Mouse (Mus musculus) MEL (cell line): ENCODE results near the gene Slc25a19. TPM values are rescaled to one million over a fixed set of nuclear protein-coding genes. Genes with fewer than 3 reads are reported as not detected.

Experiments used
- DNase-seq: peaks from one replicate; pipeline ENCODE4 v3.0.0; 2011; ENCODE audit warnings: low read depth, low spot score
- H3K27ac ChIP-seq: 2 replicates; pipeline ENCODE4 v1.5.1; 2012; ENCODE audit warnings: low read depth, mild to moderate bottlenecking, control low read depth, low read length, moderate library complexity; ENCODE audit not compliant: control insufficient read depth
- H3K27me3 ChIP-seq, 2 experiments: fragments of 150-350 bp in 1 of 2; sonication (generic) in 1 of 2; 2 replicates each; pipeline ENCODE4 v1.6.1; 2012; ENCODE audit warnings: low read length in 2 of 2, mild to moderate bottlenecking in 2 of 2, improper control_type of control experiment in 1 of 2, moderate library complexity in 1 of 2; ENCODE audit not compliant: insufficient read depth in 2 of 2, control insufficient read depth in 1 of 2
- H3K36me3 ChIP-seq, 2 experiments: 2 replicates each; pipeline ENCODE4 v1.6.1; 2012 to 2014; ENCODE audit warnings: low read length in 2 of 2, improper control_type of control experiment in 1 of 2, inconsistent platforms in 1 of 2, mild to moderate bottlenecking in 1 of 2; ENCODE audit not compliant: insufficient read depth in 2 of 2, control insufficient read depth in 1 of 2
- H3K4me1 ChIP-seq, 2 experiments: fragments of 150-350 bp in 1 of 2; sonication (generic) in 1 of 2; 2 replicates each; pipeline ENCODE4 v1.6.1; 2012; ENCODE audit warnings: low read length in 2 of 2, improper control_type of control experiment in 1 of 2, mild to moderate bottlenecking in 1 of 2; ENCODE audit not compliant: insufficient read depth in 2 of 2, control insufficient read depth in 1 of 2
- H3K4me3 ChIP-seq, 2 experiments: fragments of 150-350 bp in 1 of 2; sonication (generic) in 1 of 2; 2 replicates each; pipeline ENCODE4 v1.5.1; 2012; ENCODE audit warnings: low read depth in 2 of 2, low read length in 2 of 2, mild to moderate bottlenecking in 2 of 2, moderate library complexity in 2 of 2, control low read depth in 1 of 2, improper control_type of control experiment in 1 of 2; ENCODE audit not compliant: control insufficient read depth in 1 of 2, insufficient read depth in 1 of 2
- H3K79me2 ChIP-seq: 2 replicates; pipeline ENCODE4 v1.6.1; 2012; ENCODE audit warnings: mild to moderate bottlenecking, low read length, moderate library complexity; ENCODE audit not compliant: control insufficient read depth, poor library complexity, insufficient read depth
- H3K9ac ChIP-seq: 2 replicates; pipeline ENCODE4 v1.6.1; 2012; ENCODE audit warnings: low read depth, mild to moderate bottlenecking, control low read depth, low read length, moderate library complexity; ENCODE audit not compliant: control insufficient read depth, poor library complexity, severe bottlenecking
- H3K9me3 ChIP-seq: fragments of 150-350 bp; sonication (generic); replicated peaks from 2 replicates; pipeline ENCODE4 v1.6.1; 2012; ENCODE audit warnings: mild to moderate bottlenecking, low read length, improper control_type of control experiment, moderate library complexity; ENCODE audit not compliant: insufficient read depth
- BHLHE40 ChIP-seq: IDR thresholded peaks from 2 replicates; pipeline ENCODE4 v1.6.1; 2012; ENCODE audit warnings: low read depth, mild to moderate bottlenecking, inconsistent platforms, low read length, improper control_type of control experiment, borderline replicate concordance
- CHD1 ChIP-seq: IDR thresholded peaks from 2 replicates; pipeline ENCODE4 v1.6.1; 2012; ENCODE audit warnings: low read depth, mild to moderate bottlenecking, inconsistent platforms, low read length, improper control_type of control experiment
- CTCF ChIP-seq, 3 experiments: IDR thresholded peaks in 2 of 3; conservative IDR thresholded peaks in 1 of 3; 2 replicates each; pipeline ENCODE4 v1.5.1; 2011 to 2012; ENCODE audit warnings: low read length in 3 of 3, low read depth in 2 of 3, mild to moderate bottlenecking in 2 of 3, improper control_type of control experiment in 1 of 3, inconsistent platforms in 1 of 3, mixed read lengths in 1 of 3, moderate library complexity in 1 of 3; ENCODE audit not compliant: control insufficient read depth in 1 of 3, insufficient read depth in 1 of 3, poor library complexity in 1 of 3, severe bottlenecking in 1 of 3
- E2F4 ChIP-seq: IDR thresholded peaks from 2 replicates; pipeline ENCODE4 v1.6.1; 2011; ENCODE audit warnings: low read depth, low read length, improper control_type of control experiment, borderline replicate concordance
- ELF1 ChIP-seq: IDR thresholded peaks from 2 replicates; pipeline ENCODE4 v1.6.1; 2014; ENCODE audit warnings: low read depth, mild to moderate bottlenecking, inconsistent platforms, low read length, improper control_type of control experiment, moderate library complexity
- ETS1 ChIP-seq: IDR thresholded peaks from 2 replicates; pipeline ENCODE4 v1.6.1; 2012; ENCODE audit warnings: low read depth, mild to moderate bottlenecking, inconsistent platforms, low read length, improper control_type of control experiment, moderate library complexity
- GABPA ChIP-seq: IDR thresholded peaks from 2 replicates; pipeline ENCODE4 v1.6.1; 2012; ENCODE audit warnings: low read depth, mild to moderate bottlenecking, inconsistent platforms, low read length, improper control_type of control experiment, moderate library complexity
- MAX ChIP-seq: IDR thresholded peaks from 2 replicates; pipeline ENCODE4 v1.6.1; 2011; ENCODE audit warnings: low read length, improper control_type of control experiment
- MXI1 ChIP-seq: IDR thresholded peaks from 2 replicates; pipeline ENCODE4 v1.6.1; 2011; ENCODE audit warnings: mild to moderate bottlenecking, low read depth, low read length, improper control_type of control experiment
- NELFE ChIP-seq: IDR thresholded peaks from 2 replicates; pipeline ENCODE4 v1.6.1; 2011; ENCODE audit warnings: low read depth, low read length, improper control_type of control experiment
- POLR2A ChIP-seq, 2 experiments: IDR thresholded peaks; 2 replicates each; pipeline ENCODE4 v1.6.1; 2011 to 2012; ENCODE audit warnings: low read length in 2 of 2, mild to moderate bottlenecking in 2 of 2, control low read depth in 1 of 2, improper control_type of control experiment in 1 of 2, low read depth in 1 of 2, moderate library complexity in 1 of 2; ENCODE audit not compliant: control insufficient read depth in 1 of 2, insufficient read depth in 1 of 2, poor library complexity in 1 of 2
- RAD21 ChIP-seq: IDR thresholded peaks from 2 replicates; pipeline ENCODE4 v1.6.1; 2011; ENCODE audit warnings: mild to moderate bottlenecking, low read depth, low read length, improper control_type of control experiment
- SMC3 ChIP-seq: IDR thresholded peaks from 2 replicates; pipeline ENCODE4 v1.6.1; 2011; ENCODE audit warnings: low read depth, low read length, improper control_type of control experiment
- TBP ChIP-seq: IDR thresholded peaks from 2 replicates; pipeline ENCODE4 v1.8.0; 2011; ENCODE audit warnings: low read depth, low read length, improper control_type of control experiment
- USF1 ChIP-seq: IDR thresholded peaks from 2 replicates; pipeline ENCODE4 v1.6.1; 2014; ENCODE audit warnings: low read depth, mild to moderate bottlenecking, inconsistent platforms, low read length, improper control_type of control experiment, moderate library complexity
- ZMIZ1 ChIP-seq: IDR thresholded peaks from 2 replicates; pipeline ENCODE4 v1.6.1; 2012; ENCODE audit warnings: low read depth, mild to moderate bottlenecking, inconsistent platforms, low read length, improper control_type of control experiment, moderate library complexity
- polyA plus RNA-seq, 2 experiments: library from polyadenylated mRNA; stranded (reverse) in 1 of 2; unstranded in 1 of 2; fragments of >175 nt in 1 of 2; fragments of >200 nt in 1 of 2; gene quantifications; 2 replicates each; pipeline versions ENCODE4 v1.2.1 to v1.2.4; 2012; ENCODE audit warnings: low replicate concordance in 2 of 2, low read depth in 1 of 2; ENCODE audit not compliant: insufficient read length in 2 of 2, insufficient read depth in 1 of 2, missing spikeins in 1 of 2
- total RNA-seq: library from RNA; depleted of rRNA; stranded (reverse); fragments of 300-350 nt; gene quantifications from 2 replicates; pipeline ENCODE4 v1.2.3, GENCODE M21; 2012

The Slc25a19 gene
- total and polyA plus RNA-seq, 3 experiments: 35.3 to 43.1 TPM; not detected in 1

DNA sequence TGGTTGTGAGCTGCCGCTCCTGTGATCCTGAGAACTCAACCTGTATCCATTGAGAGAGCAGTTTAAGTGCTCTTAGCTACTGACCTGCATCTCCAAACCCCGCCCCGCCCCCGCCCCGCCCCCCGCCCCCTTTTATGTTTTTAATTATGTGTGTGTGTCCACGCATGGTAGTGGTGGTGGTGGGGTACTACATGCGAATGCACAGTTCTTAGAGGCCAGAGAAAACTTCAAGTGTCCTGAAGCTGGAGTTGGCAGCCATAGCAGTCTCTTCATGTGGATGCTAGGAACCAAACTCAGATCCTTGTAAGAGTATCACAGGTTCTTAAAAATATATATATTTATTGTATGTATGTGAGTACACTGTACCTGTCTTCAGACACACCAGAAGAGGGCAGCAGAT lies 7.4 kb upstream of the Slc25a19 start:
- Histone ChIP-seq H3K4me1 (peaks cover 12 to 23% of the 10 kb centered on the region in 2 experiments), H3K27ac (no peak overlapping the region), H3K36me3 (peaks cover 0 to 14% of the 10 kb centered on the region in 2 experiments; a peak in 2 of 4 replicates), H3K79me2 (no peaks in the 10 kb centered on the region), H3K27me3 (no peaks in the 10 kb centered on the region), H3K4me3 (no peak overlapping the region), H3K9ac (no peak overlapping the region), H3K9me3 (no peaks in the 10 kb centered on the region)
- DNase-seq: no peak
- TF ChIP-seq NELFE (no peak), MAX (no peak), ELF1 (no peak), BHLHE40 (no peak), TBP (no peak), CHD1 (no peak), RAD21 (no peak), ZMIZ1 (no peak), POLR2A (IDR thresholded peaks at IDR 0.05; ENCODE audit: control insufficient read depth in 1 of 2, insufficient read depth in 1 of 2, low read depth in 1 of 2, low read length in 2 of 2, poor library complexity in 1 of 2) (no peak)

DNA sequence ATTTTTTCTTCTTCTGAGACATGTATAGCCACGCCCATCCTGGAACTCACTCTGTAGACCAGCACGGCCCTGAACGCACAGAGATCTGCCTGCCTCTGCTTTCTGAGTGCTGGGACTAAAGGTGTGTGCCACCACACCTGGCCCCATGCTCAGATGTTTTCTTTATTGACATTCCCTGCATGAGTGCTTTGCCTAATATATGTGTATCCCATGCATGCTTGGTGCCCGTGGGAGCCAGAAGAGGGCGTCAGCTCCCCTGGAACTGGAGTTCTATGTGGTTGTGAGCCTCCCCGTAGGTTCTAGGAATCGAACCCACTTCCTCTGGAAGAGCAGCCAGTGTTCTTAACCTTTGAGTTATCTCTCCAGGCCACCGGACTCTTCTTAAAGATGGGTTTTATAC lies 6.9 kb upstream of the Slc25a19 start:
- H3K27ac ChIP-seq: no peak overlapping the region
- H3K4me1 ChIP-seq: peaks cover 8 to 23% of the 10 kb centered on the region in 2 experiments

DNA sequence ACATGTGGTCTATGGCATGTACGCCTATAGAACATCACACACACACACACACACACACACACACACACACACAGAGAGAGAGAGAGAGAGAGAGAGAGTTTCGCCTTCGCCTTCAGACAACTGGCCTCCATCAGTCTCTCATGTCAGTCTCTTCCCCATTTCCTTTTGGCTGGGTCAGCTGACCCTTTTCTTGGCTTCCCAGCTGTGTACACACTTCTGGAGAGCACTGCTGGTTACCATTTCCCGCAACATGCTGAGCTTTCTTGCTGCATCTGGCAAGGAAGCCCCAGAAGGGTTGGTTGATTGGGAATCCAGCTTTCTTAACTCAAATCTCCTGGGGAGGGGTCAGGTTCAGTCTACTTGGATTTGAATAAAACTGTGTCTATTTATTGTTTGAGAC lies 6.0 kb upstream of the Slc25a19 start:
- Histone ChIP-seq H3K27me3 (no peaks in the 10 kb centered on the region), H3K9ac (no peak overlapping the region), H3K4me1 (peaks cover 6 to 20% of the 10 kb centered on the region in 2 experiments), H3K36me3 (peaks cover 0 to 5% of the 10 kb centered on the region in 2 experiments; a peak in 2 of 4 replicates), H3K4me3 (no peak overlapping the region), H3K9me3 (no peaks in the 10 kb centered on the region), H3K79me2 (no peaks in the 10 kb centered on the region), H3K27ac (no peak overlapping the region)
- no peak for DNase-seq
- TF ChIP-seq GABPA: no peak
- TF ChIP-seq ETS1: 0 out of 2 replicates have a peak, but pooled peaks have one; percentile 12
- peak; percentile 75 for TF ChIP-seq USF1
- TF ChIP-seq E2F4: no peak

More for the DNA sequence above, 6.9 kb upstream of the Slc25a19 start:
- Histone ChIP-seq H3K36me3 (peaks cover 0 to 9% of the 10 kb centered on the region in 2 experiments; a peak in 2 of 4 replicates), H3K4me3 (no peak overlapping the region), H3K79me2 (no peaks in the 10 kb centered on the region), H3K27me3 (no peaks in the 10 kb centered on the region), H3K9me3 (no peaks in the 10 kb centered on the region), H3K9ac (no peak overlapping the region)
- peak in 2 of 3 experiments; percentile 37 to 46; a peak in 4 of 6 replicates for TF ChIP-seq CTCF (IDR thresholded peaks at IDR 0.05 in 2 of 3, conservative IDR thresholded peaks at IDR 0.05 in 1 of 3; ENCODE audit: control insufficient read depth in 1 of 3, insufficient read depth in 1 of 3, low read depth in 2 of 3, low read length in 3 of 3, poor library complexity in 1 of 3, severe bottlenecking in 1 of 3)
- no peak for TF ChIP-seq MXI1
- TF ChIP-seq RAD21: peak; percentile 4; the same call in 1 of the 2 replicates
- TF ChIP-seq SMC3: peak; percentile 29
- DNase-seq: no peak
